Mouse (Mus musculus) bone marrow macrophage, adult 2 months (primary cell): ENCODE results near the gene Zfand2b. TPM values are rescaled to one million over a fixed set of nuclear protein-coding genes. Genes with fewer than 3 reads are reported as not detected.

Experiments used
- H3K27ac ChIP-seq: 2 replicates; pipeline ENCODE4 v1.5.1; 2012; ENCODE audit warnings: low read depth, low read length; ENCODE audit not compliant: insufficient read depth
- H3K4me1 ChIP-seq: 2 replicates; pipeline ENCODE4 v1.6.1; 2012; ENCODE audit warnings: low read length; ENCODE audit not compliant: control insufficient read depth, insufficient read depth
- H3K4me3 ChIP-seq: 2 replicates; pipeline ENCODE4 v1.5.1; 2012; ENCODE audit warnings: mild to moderate bottlenecking, low read length, moderate library complexity; ENCODE audit not compliant: insufficient read depth
- CTCF ChIP-seq: IDR thresholded peaks from 2 replicates; pipeline ENCODE4 v1.5.1; 2012; ENCODE audit warnings: low read depth, mild to moderate bottlenecking, low read length, moderate library complexity
- POLR2A ChIP-seq: IDR thresholded peaks from 2 replicates; pipeline ENCODE4 v1.6.1; 2012; ENCODE audit warnings: mild to moderate bottlenecking, low read depth, low read length, borderline replicate concordance
- polyA plus RNA-seq: library from polyadenylated mRNA; stranded (reverse); fragments of >200 nt; gene quantifications from 2 replicates; pipeline ENCODE4 v1.2.4, GENCODE M21; 2012; ENCODE audit not compliant: missing spikeins, insufficient read depth, insufficient read length

Gene Zfand2b
- polyA plus RNA-seq, 1 experiment = 34.6 TPM

GRCm38 (mm10) chr1:75138448-75138847, 30.0 kb upstream of the Zfand2b start:
- Histone ChIP-seq H3K4me3 (no peak overlapping the region), H3K27ac (no peak overlapping the region), H3K4me1 (peaks cover 4% of the 10 kb centered on the region)
- TF ChIP-seq POLR2A = no peak
- no peak for TF ChIP-seq CTCF

GRCm38 (mm10) chr1:75140601-75141190, 27.8 kb upstream of the Zfand2b start:
- peak overlapping the region; percentile 97 for H3K27ac ChIP-seq
- TF ChIP-seq POLR2A (no peak), CTCF (no peak)
- peaks cover 22% of the 10 kb centered on the region for H3K4me1 ChIP-seq

DNA sequence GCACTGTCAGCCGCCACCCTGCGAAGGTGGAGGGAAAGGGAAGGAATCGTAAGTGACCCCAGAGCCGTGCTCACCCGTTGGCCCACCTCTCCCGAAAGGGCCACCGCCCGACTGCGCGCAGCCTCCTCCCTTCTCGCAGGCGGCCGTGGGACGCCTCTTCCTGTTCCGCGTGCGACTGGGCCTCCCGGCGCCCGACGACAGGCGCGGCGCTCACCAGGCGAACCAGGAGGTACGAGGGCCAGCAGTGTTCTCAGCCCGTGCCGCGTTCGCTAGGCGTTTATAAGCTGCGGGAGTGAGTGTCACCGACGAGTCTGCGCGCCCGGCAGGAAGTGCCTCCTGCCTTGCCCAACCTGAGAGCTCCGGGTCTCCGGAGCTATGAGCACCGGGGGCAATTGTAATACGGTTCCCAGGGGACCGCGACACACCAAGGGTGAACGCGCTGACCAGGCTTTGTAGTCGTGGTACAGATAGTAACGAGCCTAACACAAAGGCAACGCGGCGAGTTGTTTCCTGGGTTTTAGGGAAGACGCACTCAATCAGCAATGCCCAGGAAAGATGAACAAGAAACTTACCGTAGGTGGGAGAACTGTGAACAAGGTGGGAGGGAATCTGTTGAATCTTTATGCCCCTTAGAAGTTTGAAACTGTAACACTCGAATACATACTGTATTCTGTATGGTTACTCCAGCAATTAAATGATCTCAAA, 26.8 kb upstream of the Zfand2b start:
- peak overlapping the region; percentile 97 for H3K27ac ChIP-seq
- TF ChIP-seq CTCF (no peak), POLR2A (peak; percentile 74; the same call in 1 of the 2 replicates)
- H3K4me1 ChIP-seq = peaks cover 22% of the 10 kb centered on the region
- H3K4me3 ChIP-seq = peak overlapping the region; percentile 99

More at GRCm38 (mm10) chr1:75140601-75141190, 27.8 kb upstream of the Zfand2b start:
- H3K4me3 ChIP-seq = peak overlapping the region; percentile 99

DNA sequence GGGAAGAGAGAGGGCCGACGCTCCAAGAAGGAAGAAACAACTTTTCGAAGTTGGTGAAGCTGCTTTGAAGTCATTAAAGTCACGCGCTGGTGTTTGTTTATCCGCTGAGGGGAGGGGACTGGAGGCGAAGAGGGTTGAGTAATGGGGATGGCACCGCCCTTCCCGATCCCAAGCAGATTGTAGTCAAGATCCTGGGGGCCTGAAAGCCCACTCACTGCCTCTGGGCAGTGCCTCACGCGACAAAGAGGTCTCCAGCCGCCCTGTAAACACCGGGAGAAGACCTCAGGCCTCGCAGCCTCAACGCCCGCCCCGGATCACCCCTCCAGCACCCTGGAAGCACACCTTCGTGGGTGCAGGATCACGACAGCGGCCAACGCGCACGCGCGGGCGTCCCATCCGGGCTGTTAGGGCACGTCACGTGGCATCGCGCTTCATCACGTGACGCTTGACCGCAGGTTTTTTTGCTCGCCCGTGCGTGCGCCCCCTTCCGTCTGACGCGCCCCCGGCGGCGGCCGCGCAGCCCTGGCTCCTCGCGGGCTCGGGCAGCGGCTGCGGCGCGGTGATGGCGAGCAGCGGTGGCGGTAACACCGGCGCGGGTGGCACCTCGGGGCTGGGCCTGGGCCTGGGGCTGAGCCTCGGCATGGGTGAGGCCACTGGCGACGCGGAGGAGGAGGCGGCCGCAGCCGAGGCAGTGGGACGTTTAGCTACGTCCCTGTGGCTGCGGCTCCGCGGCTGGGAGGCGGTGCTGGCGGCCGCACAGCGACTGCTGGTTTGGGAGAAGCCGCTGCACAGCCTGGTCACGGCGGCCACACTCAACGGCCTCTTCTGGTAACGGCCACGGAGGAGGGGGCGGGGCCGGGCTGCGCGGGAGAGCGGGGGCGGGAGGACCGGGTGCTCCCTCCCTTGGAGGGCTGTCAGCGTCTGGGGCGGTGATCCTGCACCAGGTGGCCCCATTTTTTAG, 25.9 kb upstream of the Zfand2b start, which contains the start of the genes Cnppd1 and Retreg2:
TSS of gene Cnppd1 (minus strand) at position 411 of the 961 bp plus-strand sequence.
TSS of gene Retreg2 (plus strand) at position 478 of the 961 bp plus-strand sequence.
- TF ChIP-seq CTCF = no peak
- Histone ChIP-seq H3K4me1 (peaks cover 22% of the 10 kb centered on the region), H3K4me3 (peak within 1 kb of the TSS; percentile 99), H3K27ac (peak within 1 kb of the TSS; percentile 97)

DNA sequence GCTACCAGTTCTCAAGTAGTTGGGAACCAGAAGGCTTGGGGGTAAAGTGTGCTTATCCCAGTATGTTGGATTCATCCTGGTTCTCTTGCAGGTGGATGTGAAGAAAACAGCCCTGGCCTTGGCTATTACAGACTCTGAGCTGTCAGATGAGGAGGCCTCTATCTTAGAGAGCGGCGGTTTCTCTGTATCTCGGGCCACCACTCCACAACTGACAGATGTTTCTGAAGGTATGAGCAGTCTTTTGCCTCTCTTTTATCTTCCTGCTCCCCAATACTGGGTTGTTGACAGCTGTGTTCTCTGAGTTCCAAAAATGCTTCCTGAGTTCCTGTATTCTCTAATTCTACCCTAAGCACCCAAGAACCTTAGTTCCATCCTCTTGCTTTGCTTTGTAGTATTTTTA, 22.9 kb upstream of the Zfand2b start:
- no peak overlapping the region for H3K4me3 ChIP-seq

DNA sequence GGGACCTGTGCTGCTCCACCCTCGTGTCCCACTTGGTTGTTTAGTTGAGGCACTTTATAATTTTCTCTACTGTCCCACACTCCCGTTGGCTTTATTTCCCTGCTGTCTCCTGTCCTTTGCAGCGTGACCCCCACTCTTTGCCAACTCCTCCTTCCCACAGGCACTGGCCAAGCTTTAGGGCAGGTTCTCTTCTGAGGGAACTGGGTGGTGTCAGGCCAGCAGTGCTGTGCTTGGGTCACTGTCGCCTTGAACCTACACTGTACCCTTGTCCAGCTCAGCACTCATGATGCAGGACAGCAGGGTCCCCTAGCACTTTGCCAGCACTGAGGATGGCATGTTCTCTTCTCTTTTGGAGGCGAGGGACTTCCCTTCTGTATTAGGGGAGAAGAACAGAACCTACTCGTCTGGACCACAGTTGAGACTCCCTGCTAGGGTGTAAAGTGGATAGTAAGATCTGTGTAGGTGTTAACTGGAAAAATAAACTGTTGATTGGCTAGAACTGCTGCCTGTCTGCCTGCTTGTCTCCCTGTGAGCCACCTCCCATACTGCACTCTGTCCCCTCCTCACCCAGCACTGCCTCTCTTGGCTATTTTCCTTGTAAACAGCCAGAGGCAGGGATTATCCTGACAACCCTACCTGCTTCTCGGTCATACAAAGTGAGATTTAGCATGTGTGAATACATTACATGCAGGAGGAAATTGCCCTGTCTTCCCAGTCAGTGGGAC, 20.9 kb upstream of the Zfand2b start:
- peaks cover 17% of the 10 kb centered on the region for H3K4me1 ChIP-seq
- TF ChIP-seq CTCF (no peak), POLR2A (no peak)
- no peak overlapping the region for H3K4me3 ChIP-seq
- H3K27ac ChIP-seq = no peak overlapping the region

More for the DNA sequence above, 22.9 kb upstream of the Zfand2b start:
- TF ChIP-seq CTCF = no peak
- no peak for TF ChIP-seq POLR2A
- Histone ChIP-seq H3K27ac (no peak overlapping the region), H3K4me1 (peaks cover 17% of the 10 kb centered on the region)

DNA sequence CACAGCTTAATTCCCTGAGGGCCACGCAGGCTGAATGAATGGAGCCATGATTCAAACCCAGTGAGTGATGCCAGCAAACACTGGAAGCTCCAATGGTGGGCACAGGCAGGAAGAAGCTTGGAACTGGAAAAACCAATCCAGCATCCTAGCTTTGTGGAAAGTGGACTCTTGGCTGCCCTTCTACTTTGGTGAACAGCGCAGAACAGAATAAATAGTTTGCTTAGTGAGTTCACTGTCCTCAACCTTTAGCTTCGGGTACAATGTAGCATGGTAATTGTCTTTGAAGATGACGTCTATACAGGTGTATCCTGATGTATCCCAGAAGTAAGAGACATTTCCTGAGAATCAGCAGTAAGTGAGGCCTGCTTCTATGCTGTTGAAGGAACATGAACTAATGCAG, 19.7 kb upstream of the Zfand2b start:
- H3K4me1 ChIP-seq = peaks cover 16% of the 10 kb centered on the region
- no peak overlapping the region for H3K27ac ChIP-seq
- no peak for TF ChIP-seq CTCF
- TF ChIP-seq POLR2A = no peak
- no peak overlapping the region for H3K4me3 ChIP-seq

DNA sequence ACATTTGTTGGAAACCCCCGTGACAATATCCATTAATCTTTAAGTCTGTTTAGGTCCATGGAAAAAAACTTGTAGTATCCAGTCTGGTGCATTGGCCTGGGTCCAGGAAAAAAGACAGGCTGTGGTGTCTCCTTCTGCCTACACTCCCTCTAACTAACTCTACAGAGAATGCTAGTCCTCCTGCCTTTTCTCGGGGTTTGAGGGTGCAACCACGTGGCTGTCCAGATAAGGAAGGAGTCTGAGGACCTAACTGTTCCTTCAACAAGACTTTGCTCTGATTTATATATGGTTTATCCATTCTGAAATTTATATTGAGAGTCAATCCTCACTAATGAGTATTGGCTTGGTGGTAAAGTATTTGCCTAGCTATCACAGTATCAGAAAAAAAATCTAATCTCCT, 12.6 kb upstream of the Zfand2b start:
- Histone ChIP-seq H3K4me1 (0 out of 2 replicates have a peak, but pooled peaks cover 2% of the 10 kb centered on the region), H3K27ac (no peak overlapping the region), H3K4me3 (no peak overlapping the region)
- TF ChIP-seq POLR2A (no peak), CTCF (no peak)

- TF ChIP-seq CTCF (no peak), POLR2A (no peak)
- Histone ChIP-seq H3K27ac (no peak overlapping the region), H3K4me3 (no peak overlapping the region), H3K4me1 (0 out of 2 replicates have a peak, but pooled peaks cover 2% of the 10 kb centered on the region)
Measured at GRCm38 (mm10) chr1:75158990-75159389, 9.5 kb upstream of the Zfand2b start.
